Comparison of ENCODE assay signal across 11 mouse cellular contexts in the genomic region with DNA sequence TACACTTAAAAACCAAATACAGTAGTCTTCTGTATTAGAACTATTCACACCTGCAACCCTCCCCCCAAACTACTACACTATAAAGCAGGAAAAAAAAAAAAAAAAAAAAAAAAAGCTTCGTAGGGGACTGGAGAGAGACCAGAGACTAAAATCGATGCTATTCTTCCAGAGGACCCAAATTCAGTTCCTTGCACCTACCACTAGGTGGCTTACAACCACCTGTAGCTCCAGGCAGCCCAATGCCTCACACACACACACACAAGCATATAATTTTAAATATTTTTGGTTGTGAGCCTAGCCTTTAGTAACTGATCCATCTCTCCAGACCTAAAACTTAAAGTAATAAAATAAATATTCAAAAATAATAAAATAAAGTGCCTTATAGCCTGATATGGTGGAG. TPM values are rescaled to one million over a fixed set of nuclear protein-coding genes. Genes with fewer than 3 reads are reported as not detected.
DNase-seq lines count a peak whose midpoint lies in the region; ATAC-seq and TF ChIP-seq lines count a peak whose summit lies in the region.
"Had no signal": no experiment of that assay in that cellular context is flagged by ENCODE, and none has a peak within 500 bp of the region (broad histone marks: within the 10 kb centered on the region; RNA-seq: fewer than 3 reads in every experiment).

No protein-coding gene starts in this region.

- no peak overlapping the region for H3K4me3 ChIP-seq in intestine, postnatal 0 days (ENCODE audit: low read depth, low read length)
- no peak overlapping the region for H3K4me3 ChIP-seq in intestine, embryonic 15.5 days (replicated peaks)
- H3K4me3 ChIP-seq in E14TG2a.4 (replicated peaks; ENCODE audit: low read length) = no peak overlapping the region
- H3K4me3 ChIP-seq: liver, embryonic 13.5 days had no signal

- no peaks in the 10 kb centered on the region for H3K9me3 ChIP-seq in intestine, postnatal 0 days (ENCODE audit: control insufficient read depth)
- no peaks in the 10 kb centered on the region for H3K9me3 ChIP-seq in intestine, embryonic 15.5 days
- no peaks in the 10 kb centered on the region for H3K9me3 ChIP-seq in E14TG2a.4 (ENCODE audit: low read length)
- H3K9me3 ChIP-seq: liver, embryonic 13.5 days had no signal

- TF ChIP-seq CTCF in intestine, postnatal 0 days (IDR thresholded peaks at IDR 0.05; ENCODE audit: low read depth) = peak; percentile 62
- peak; percentile 32 for TF ChIP-seq CTCF in E14TG2a.4 (conservative IDR thresholded peaks at IDR 0.05; ENCODE audit: low read length)

- no peak overlapping the region for H3K4me2 ChIP-seq in intestine, postnatal 0 days (replicated peaks; ENCODE audit: low read depth)
- H3K4me2 ChIP-seq in intestine, embryonic 15.5 days (replicated peaks) = no peak overlapping the region
- H3K4me2 ChIP-seq: liver, embryonic 13.5 days had no signal

- H3K36me3 ChIP-seq in intestine, postnatal 0 days (ENCODE audit: control insufficient read depth, insufficient read depth) = no peaks in the 10 kb centered on the region
- H3K36me3 ChIP-seq in intestine, embryonic 15.5 days = no peaks in the 10 kb centered on the region
- no peaks in the 10 kb centered on the region for H3K36me3 ChIP-seq in E14TG2a.4 (ENCODE audit: insufficient read depth, low read length)
- H3K36me3 ChIP-seq: liver, embryonic 13.5 days had no signal

- 37% methylated on average over 2 of the region's 2 CpGs for WGBS in intestine, postnatal 0 days
- WGBS in intestine, embryonic 15.5 days = 49% methylated on average over 2 of the region's 2 CpGs

- peak; percentile 18 for DNase-seq in A20 (ENCODE audit: low read depth, low spot score)
- no peak for DNase-seq in thymus, postnatal 36 days
- DNase-seq in frontal cortex, postnatal 10 days (ENCODE audit: low spot score in 2 of 2) = no peak
- DNase-seq: heart, adult 18-20 months; layer of hippocampus, adult 9-11 months; liver, embryonic 13.5 days had no signal

- no peaks in the 10 kb centered on the region for H3K4me1 ChIP-seq in intestine, postnatal 0 days (replicated peaks; ENCODE audit: control insufficient read depth, insufficient read depth, low read length)
- no peaks in the 10 kb centered on the region for H3K4me1 ChIP-seq in intestine, embryonic 15.5 days (replicated peaks)
- no peaks in the 10 kb centered on the region for H3K4me1 ChIP-seq in E14TG2a.4 (replicated peaks; ENCODE audit: low read depth, low read length)
- H3K4me1 ChIP-seq: liver, embryonic 13.5 days had no signal

- no peak for ATAC-seq in intestine, postnatal 0 days
- ATAC-seq in intestine, embryonic 15.5 days = no peak
- ATAC-seq in granulocyte monocyte progenitor cell, adult 5-6 weeks (replicated peaks; ENCODE audit: poor library complexity, severe bottlenecking) = peak; percentile 53; the same call in 1 of the 2 replicates
- ATAC-seq: hindbrain, embryonic 16.5 days had no signal

- no peak overlapping the region for H3K9ac ChIP-seq in intestine, postnatal 0 days (ENCODE audit: low read depth, low read length)
- no peak overlapping the region for H3K9ac ChIP-seq in intestine, embryonic 15.5 days
- H3K9ac ChIP-seq: liver, embryonic 13.5 days had no signal

- H3K27me3 ChIP-seq in intestine, postnatal 0 days (replicated peaks; ENCODE audit: control insufficient read depth, insufficient read depth, low read length) = no peaks in the 10 kb centered on the region
- H3K27me3 ChIP-seq in intestine, embryonic 15.5 days (replicated peaks) = no peaks in the 10 kb centered on the region
- no peaks in the 10 kb centered on the region for H3K27me3 ChIP-seq in E14TG2a.4 (ENCODE audit: insufficient read depth, low read length)
- H3K27me3 ChIP-seq: liver, embryonic 13.5 days had no signal

- H3K27ac ChIP-seq in intestine, postnatal 0 days (ENCODE audit: low read depth, low read length) = no peak overlapping the region
- H3K27ac ChIP-seq in intestine, embryonic 15.5 days = no peak overlapping the region
- H3K27ac ChIP-seq: liver, embryonic 13.5 days had no signal

RNA-seq across cellular contexts. Expression of a gene that starts 32.2 kb away (rescaled TPM):
- 68.6 and 71.5 TPM in 2 replicates for polyA plus RNA-seq in intestine, postnatal 0 days (2015; fragmentation: Nextera tagmentation; extraction: Ambion mirVana)
- 136 and 147 TPM in 2 replicates for polyA plus RNA-seq in intestine, embryonic 15.5 days (2015; fragmentation: Nextera tagmentation; extraction: Ambion mirVana)
- 87.1 and 92.8 TPM in 2 replicates for total RNA-seq in granulocyte monocyte progenitor cell, adult 5-6 weeks (2014; fragmentation: Nextera tagmentation)
- total RNA-seq in granulocyte monocyte progenitor cell, adult 5-6 weeks (2017) = 166 and 192 TPM in 2 replicates

RNA-seq across cellular contexts. Expression of a gene that starts 33.2 kb away (rescaled TPM):
- not detected in 2 replicates for polyA plus RNA-seq in intestine, postnatal 0 days (2015; fragmentation: Nextera tagmentation; extraction: Ambion mirVana)
- not detected in 2 replicates for polyA plus RNA-seq in intestine, embryonic 15.5 days (2015; fragmentation: Nextera tagmentation; extraction: Ambion mirVana)
- total RNA-seq in granulocyte monocyte progenitor cell, adult 5-6 weeks (2014; fragmentation: Nextera tagmentation) = not detected in 2 replicates
- not detected in 2 replicates for total RNA-seq in granulocyte monocyte progenitor cell, adult 5-6 weeks (2017)
- total RNA-seq: heart, adult 18-20 months had no signal
- polyA plus RNA-seq: liver, embryonic 13.5 days had no signal
